In genomic region chrX:159647564-159647963, GRCm38 (mm10) we compare ENCODE assay signal across 29 mouse cellular contexts. TPM values are rescaled to one million over a fixed set of nuclear protein-coding genes. Genes with fewer than 3 reads are reported as not detected.
A peak's percentile ranks its signal among the peaks of the same experiment; 100 is the strongest.
DNase-seq lines count a peak whose midpoint lies in the region; ATAC-seq and TF ChIP-seq lines count a peak whose summit lies in the region.
"Had no signal": no experiment of that assay in that cellular context is flagged by ENCODE, and none has a peak within 500 bp of the region (broad histone marks: within the 10 kb centered on the region; RNA-seq: fewer than 3 reads in every experiment).

No protein-coding gene starts in this region.

- H3K4me2 ChIP-seq in forebrain, embryonic 14.5 days (ENCODE audit: low read length), result no peak overlapping the region
- H3K4me2 ChIP-seq: embryonic facial prominence, embryonic 15.5 days; forebrain, embryonic 13.5 days; intestine, embryonic 15.5 days; limb, embryonic 12.5 days; liver, embryonic 13.5 days; neural tube, embryonic 15.5 days had no signal

- TF ChIP-seq POLR2A in bone marrow macrophage, adult 2 months (IDR thresholded peaks at IDR 0.05; ENCODE audit: borderline replicate concordance, low read depth, low read length), result no peak

- H3K4me1 ChIP-seq in bone marrow macrophage, adult 2 months (ENCODE audit: control insufficient read depth, insufficient read depth, low read length), result peaks cover 51% of the 10 kb centered on the region
- no peaks in the 10 kb centered on the region for H3K4me1 ChIP-seq in forebrain, embryonic 14.5 days (ENCODE audit: control insufficient read depth, insufficient read depth, low read length)
- H3K4me1 ChIP-seq: embryonic facial prominence, embryonic 15.5 days; forebrain, embryonic 13.5 days; intestine, embryonic 15.5 days; limb, embryonic 12.5 days had no signal

- no peak overlapping the region for H3K9ac ChIP-seq in forebrain, embryonic 14.5 days (ENCODE audit: low read length)
- H3K9ac ChIP-seq: embryonic facial prominence, embryonic 15.5 days; forebrain, embryonic 13.5 days; intestine, embryonic 15.5 days; limb, embryonic 12.5 days; liver, embryonic 13.5 days; neural tube, embryonic 15.5 days had no signal

- H3K9me3 ChIP-seq in forebrain, embryonic 14.5 days (replicated peaks; ENCODE audit: control insufficient read depth, low read length), result no peaks in the 10 kb centered on the region
- H3K9me3 ChIP-seq: embryonic facial prominence, embryonic 10.5 days; embryonic facial prominence, embryonic 15.5 days; forebrain, embryonic 13.5 days; intestine, embryonic 15.5 days; limb, embryonic 12.5 days; liver, embryonic 13.5 days; neural tube, embryonic 15.5 days had no signal

- H3K27me3 ChIP-seq in splenic B cell, adult 2 months (ENCODE audit: control insufficient read depth, insufficient read depth, low read length, poor library complexity, severe bottlenecking), result no peaks in the 10 kb centered on the region
- H3K27me3 ChIP-seq in forebrain, embryonic 14.5 days (replicated peaks; ENCODE audit: control insufficient read depth, insufficient read depth, low read length), result no peaks in the 10 kb centered on the region
- H3K27me3 ChIP-seq: embryonic facial prominence, embryonic 15.5 days; forebrain, embryonic 13.5 days; intestine, embryonic 15.5 days; liver, embryonic 13.5 days; neural tube, embryonic 15.5 days had no signal

- TF ChIP-seq CTCF in bone marrow macrophage, adult 2 months (IDR thresholded peaks at IDR 0.05; ENCODE audit: low read depth, low read length), result no peak

- WGBS in forebrain, embryonic 14.5 days, result 74% methylated on average over 5 of the region's 5 CpGs

- DNase-seq in lung, postnatal 36 days, result peak; percentile 38
- no peak for DNase-seq in lung, postnatal 25 days (ENCODE audit: low spot score)
- DNase-seq in splenic B cell, adult 2 months (ENCODE audit: low read depth, low spot score), result peak; percentile 19
- DNase-seq in forebrain, embryonic 14.5 days (ENCODE audit: low spot score), result no peak
- no peak for DNase-seq in kidney, adult 9 months
- DNase-seq in urinary bladder, postnatal 36 days (ENCODE audit: low spot score in 2 of 2), result no peak
- DNase-seq: adrenal gland, postnatal 25 days; cerebellum, adult 2 months; cerebellum, postnatal 14 days; gastrocnemius, postnatal 25 days; heart, postnatal 14 days; kidney, adult 2 months; kidney, postnatal 4 days; liver, embryonic 13.5 days; lung, adult 2 months; lung, postnatal 10 days; midbrain, embryonic 14.5 days; spleen, adult 18-20 months; thymus, adult 2 months had no signal

- no peaks in the 10 kb centered on the region for H3K36me3 ChIP-seq in splenic B cell, adult 2 months (ENCODE audit: control insufficient read depth, insufficient read depth, low read length, poor library complexity, severe bottlenecking)
- no peaks in the 10 kb centered on the region for H3K36me3 ChIP-seq in forebrain, embryonic 14.5 days (ENCODE audit: control insufficient read depth, insufficient read depth, low read length)
- H3K36me3 ChIP-seq: embryonic facial prominence, embryonic 10.5 days; embryonic facial prominence, embryonic 15.5 days; intestine, embryonic 15.5 days; limb, embryonic 12.5 days; liver, embryonic 13.5 days; neural tube, embryonic 15.5 days had no signal

- ATAC-seq in megakaryocyte, adult 5-6 weeks (ENCODE audit: poor library complexity, severe bottlenecking), result peak; percentile 90
- ATAC-seq in forebrain, embryonic 14.5 days, result no peak
- ATAC-seq: forebrain, embryonic 13.5 days; hindbrain, postnatal 0 days; intestine, embryonic 15.5 days had no signal

- H3K4me3 ChIP-seq in bone marrow macrophage, adult 2 months (ENCODE audit: insufficient read depth, low read length), result no peak overlapping the region
- H3K4me3 ChIP-seq in forebrain, embryonic 14.5 days (ENCODE audit: low read depth, low read length), result no peak overlapping the region
- H3K4me3 ChIP-seq: embryonic facial prominence, embryonic 10.5 days; embryonic facial prominence, embryonic 15.5 days; forebrain, embryonic 13.5 days; intestine, embryonic 15.5 days; limb, embryonic 12.5 days; liver, embryonic 13.5 days; neural tube, embryonic 15.5 days had no signal

- H3K27ac ChIP-seq in bone marrow macrophage, adult 2 months (ENCODE audit: insufficient read depth, low read depth, low read length), result 0 out of 2 replicates have a peak overlapping the region, but pooled peaks have one; percentile 12
- H3K27ac ChIP-seq in forebrain, embryonic 14.5 days (ENCODE audit: low read depth, low read length), result no peak overlapping the region
- H3K27ac ChIP-seq: embryonic facial prominence, embryonic 10.5 days; embryonic facial prominence, embryonic 15.5 days; forebrain, embryonic 13.5 days; hindbrain, postnatal 0 days; intestine, embryonic 15.5 days; kidney, postnatal 0 days; limb, embryonic 12.5 days; liver, embryonic 13.5 days; neural tube, embryonic 15.5 days had no signal

RNA-seq across cellular contexts. Expression of gene Sh3kbp1, which starts 20.5 kb away (rescaled TPM):
- polyA plus RNA-seq in bone marrow macrophage, adult 2 months (2012; ENCODE audit: insufficient read depth, insufficient read length, missing spikeins), result 134 and 139 TPM in 2 replicates
- 154 TPM in 2 replicates for total RNA-seq in megakaryocyte, adult 5-6 weeks (2015)
- 191 and 195 TPM in 2 replicates for total RNA-seq in megakaryocyte, adult 5-6 weeks (2017)
- 38.7 and 43.9 TPM in 2 replicates for polyA plus RNA-seq in forebrain, embryonic 14.5 days (2014; fragmentation: Nextera tagmentation; extraction: Ambion mirVana)

Comparison
In these comparisons a context has a peak if more than half of its experiments do, and no peak if none do; other contexts are left out.
1. DNase-seq: peak in lung, postnatal 36 days (single experiment) and splenic B cell, adult 2 months (single experiment); none in lung, postnatal 25 days (single experiment), forebrain, embryonic 14.5 days (single experiment), kidney, adult 9 months (single experiment) and urinary bladder, postnatal 36 days (0 of 2).